Mouse (Mus musculus) neutrophil, adult 65 days (primary cell): ENCODE results near the gene Ern2. TPM values are rescaled to one million over a fixed set of nuclear protein-coding genes. Genes with fewer than 3 reads are reported as not detected.

ENCODE experiments used
- total RNA-seq: library from RNA; stranded (reverse); gene quantifications from 2 replicates; pipeline ENCODE4 v1.2.4, GENCODE M21; 2023

Ern2 gene
- not detected in 2 replicates for total RNA-seq

DNA sequence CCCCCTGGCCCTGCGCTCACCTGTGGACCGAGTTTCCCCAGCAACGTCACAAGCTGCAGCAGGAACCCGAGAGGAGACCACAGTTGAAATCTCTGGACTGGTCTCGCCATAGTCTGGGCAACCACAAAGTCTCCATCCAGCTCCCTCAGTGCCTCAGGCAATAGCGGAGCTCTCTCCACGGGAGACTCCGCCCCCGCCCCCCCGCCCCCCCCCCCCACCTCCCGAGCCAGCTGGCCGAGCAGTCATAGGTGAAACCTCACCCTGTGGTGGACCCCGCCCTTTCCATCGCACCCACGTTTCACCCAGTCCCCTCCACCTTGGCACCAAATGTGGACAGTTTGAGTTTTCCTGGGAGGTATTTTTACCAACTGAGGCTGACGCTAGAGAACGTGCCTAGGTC is at the start of gene Ern2:
TSS of gene Ern2 (minus strand) at position 165 of the 400 bp plus-strand sequence.

GRCm38 (mm10) chr7:122219315-122219801 is 33.4 kb upstream of the Ern2 start, which contains the start of gene Chp2:
Gene Chp2, plus strand, starts transcription at chr7:122219496.

DNA sequence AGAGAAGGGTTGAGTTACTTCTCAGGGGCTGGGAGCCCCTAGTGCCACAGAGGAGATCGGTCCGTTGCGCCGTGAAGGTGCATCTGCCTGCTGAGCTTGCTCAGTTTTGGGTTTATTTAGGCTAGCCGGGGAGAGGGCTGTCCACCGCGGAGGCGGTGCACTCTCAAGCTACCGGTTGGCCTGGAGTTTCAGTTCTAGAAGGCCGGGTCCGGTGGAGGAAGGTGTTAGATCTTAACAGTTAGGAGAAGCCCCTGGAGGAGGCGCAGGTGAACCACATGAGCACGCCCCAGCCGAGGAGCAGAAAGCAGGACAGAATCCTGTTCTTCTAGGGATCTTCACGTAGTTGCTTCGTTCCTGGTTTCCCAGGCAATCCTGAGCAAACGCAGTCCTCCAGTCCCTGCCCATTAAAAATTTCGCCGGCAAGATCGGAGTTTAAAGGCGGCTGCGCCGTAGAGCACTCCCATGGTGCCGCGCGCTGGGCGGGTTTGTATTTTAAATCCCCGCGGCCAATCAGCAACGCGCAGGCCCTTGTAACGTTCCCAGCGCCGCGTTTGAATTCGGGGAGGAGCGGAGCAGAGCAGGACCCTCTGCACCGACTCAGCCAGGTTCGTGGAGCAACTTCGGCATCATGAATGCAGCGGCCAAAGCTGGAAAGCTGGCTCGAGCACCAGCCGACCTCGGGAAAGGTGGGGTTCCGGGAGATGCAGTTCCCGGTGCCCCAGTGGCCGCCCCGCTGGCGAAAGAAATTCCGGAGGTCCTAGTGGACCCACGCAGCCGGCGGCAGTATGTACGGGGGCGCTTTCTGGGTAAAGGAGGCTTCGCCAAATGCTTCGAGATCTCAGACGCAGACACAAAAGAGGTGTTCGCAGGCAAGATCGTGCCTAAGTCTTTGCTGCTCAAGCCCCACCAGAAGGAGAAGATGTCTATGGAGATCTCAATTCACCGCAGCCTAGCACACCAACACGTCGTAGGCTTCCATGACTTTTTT is 26.8 kb downstream of the Ern2 start, which contains the start of gene Plk1:
TSS of gene Plk1 (plus strand) at position 525 of the 988 bp plus-strand sequence.

GRCm38 (mm10) chr7:122132497-122133337 is 53.3 kb downstream of the Ern2 start, which contains the start of the genes Palb2 and Dctn5:
Gene Palb2, minus strand, starts transcription at chr7:122132985.
Gene Dctn5, plus strand, starts transcription at chr7:122133041.

Other genes starting within 250 kb of the Ern2 start
- gene Cog7, start 204.5 kb downstream of the Ern2 start, total RNA-seq = 8.2 and 9.2 TPM in 2 replicates
- gene Gga2, start 165.0 kb downstream of the Ern2 start, total RNA-seq = 12.2 and 16.7 TPM in 2 replicates
- 19.1 and 22.5 TPM in 2 replicates for gene Ubfd1, start 119.0 kb downstream of the Ern2 start, total RNA-seq
- 1.1 and 1.3 TPM in 2 replicates for gene Ears2, start 118.9 kb downstream of the Ern2 start, total RNA-seq
- gene Ndufab1, start 84.3 kb downstream of the Ern2 start, total RNA-seq = 25.6 and 34.9 TPM in 2 replicates
- 2.6 and 4.3 TPM in 2 replicates for gene Palb2, start 53.2 kb downstream of the Ern2 start, total RNA-seq
- gene Dctn5, start 53.2 kb downstream of the Ern2 start, total RNA-seq = 41.4 and 55.5 TPM in 2 replicates
- 33.7 and 40.3 TPM in 2 replicates for gene Plk1, start 26.8 kb downstream of the Ern2 start, total RNA-seq
- not detected in 2 replicates for gene Chp2, start 33.3 kb upstream of the Ern2 start, total RNA-seq
- 263 and 327 TPM in 2 replicates for gene Prkcb, start 102.5 kb upstream of the Ern2 start, total RNA-seq